Mouse (Mus musculus) adrenal gland, postnatal 25 days (tissue): ENCODE measurements around the gene Edn3. TPM values are rescaled to one million over a fixed set of nuclear protein-coding genes. Genes with fewer than 3 reads are reported as not detected.

Experiments
- DNase-seq: peaks from one replicate; pipeline ENCODE4 v3.0.0; 2021; ENCODE audit warnings: mixed read lengths
- long read RNA-seq: library from polyadenylated mRNA; stranded (forward); transcript quantifications from one replicate; pipeline ENCODE4 v2.0.0, GENCODE M21; 2021
- total RNA-seq: library from RNA; stranded (reverse); gene quantifications from 2 replicates; pipeline ENCODE4 v1.2.3, GENCODE M21; 2021

The Edn3 gene
- 16.0 and 17.3 TPM in 2 replicates for total RNA-seq
- long read RNA-seq, transcript Edn3-201 (5 exons, 3,117 nt): major isoform, 10 of 17 reads
- long read RNA-seq, partial matches to known transcripts: 2 of 17 reads
- long read RNA-seq, other reads (novel, unspliced or antisense): 2 of 17 reads

GRCm38 (mm10) chr2:174760479-174761121 is at the start of gene Edn3:
Gene Edn3, plus strand, starts transcription at chr2:174760619.
- peak; percentile 9 for DNase-seq

GRCm38 (mm10) chr2:174712043-174712442 is 48.4 kb upstream of the Edn3 start:
- no peak for DNase-seq

GRCm38 (mm10) chr2:174715938-174716337 is 44.5 kb upstream of the Edn3 start:
- no peak for DNase-seq

- DNase-seq: no peak
Observed at GRCm38 (mm10) chr2:174717857-174718256, 42.6 kb upstream of the Edn3 start.

- no peak for DNase-seq
Observed at GRCm38 (mm10) chr2:174727114-174727823, 33.1 kb upstream of the Edn3 start.

GRCm38 (mm10) chr2:174731939-174732338 is 28.5 kb upstream of the Edn3 start:
- no peak for DNase-seq

- no peak for DNase-seq
Observed at GRCm38 (mm10) chr2:174735270-174735669, 25.1 kb upstream of the Edn3 start.

GRCm38 (mm10) chr2:174747182-174747581 is 13.2 kb upstream of the Edn3 start:
- no peak for DNase-seq

GRCm38 (mm10) chr2:174748381-174748780 is 12.0 kb upstream of the Edn3 start:
- no peak for DNase-seq

- DNase-seq: no peak
Observed at GRCm38 (mm10) chr2:174753197-174753596, 7.2 kb upstream of the Edn3 start.

- DNase-seq: no peak
Observed at GRCm38 (mm10) chr2:174754231-174754630, 6.2 kb upstream of the Edn3 start.

GRCm38 (mm10) chr2:174759189-174759588 is 1.2 kb upstream of the Edn3 start:
- DNase-seq: no peak

GRCm38 (mm10) chr2:174761452-174762101 is 1.2 kb downstream of the Edn3 start:
- no peak for DNase-seq

- DNase-seq: no peak
Observed at GRCm38 (mm10) chr2:174762310-174762709, 1.9 kb downstream of the Edn3 start.

GRCm38 (mm10) chr2:174768891-174769528 is 8.6 kb downstream of the Edn3 start:
- DNase-seq: no peak

- no peak for DNase-seq
Observed at GRCm38 (mm10) chr2:174774177-174775111, 14.0 kb downstream of the Edn3 start.

GRCm38 (mm10) chr2:174782016-174782415 is 21.6 kb downstream of the Edn3 start:
- no peak for DNase-seq

GRCm38 (mm10) chr2:174782880-174783279 is 22.5 kb downstream of the Edn3 start:
- DNase-seq: no peak

- no peak for DNase-seq
Observed at GRCm38 (mm10) chr2:174788830-174789229, 28.4 kb downstream of the Edn3 start.

- DNase-seq: no peak
Observed at GRCm38 (mm10) chr2:174792436-174793125, 32.2 kb downstream of the Edn3 start.

- no peak for DNase-seq
Observed at GRCm38 (mm10) chr2:174793181-174793580, 32.8 kb downstream of the Edn3 start.
